Mouse (Mus musculus) stomach, embryonic 14.5 days (tissue): ENCODE data around the gene Myh7b. TPM values are rescaled to one million over a fixed set of nuclear protein-coding genes. Genes with fewer than 3 reads are reported as not detected.

Source experiments
- ATAC-seq: fragments of 200-750 bp; cut with Nextera tagmentation; 2 replicates; pipeline ENCODE4 v1.8.0; 2017; ENCODE audit warnings: low read depth, moderate TSS enrichment; ENCODE audit not compliant: insufficient number of reproducible peaks, insufficient read depth, low FRiP score
- H3K27ac ChIP-seq: fragments of 300-500 bp; sonication (generic); 2 replicates; pipeline ENCODE4 v1.5.1; 2014; ENCODE audit warnings: mild to moderate bottlenecking, low read length, moderate library complexity, mixed read lengths
- H3K27me3 ChIP-seq: fragments of 300-500 bp; sonication (generic); 2 replicates; pipeline ENCODE4 v1.6.1; 2014; ENCODE audit warnings: low read length, control low read depth, mixed read lengths; ENCODE audit not compliant: control insufficient read depth, insufficient read depth
- H3K36me3 ChIP-seq: fragments of 300-500 bp; sonication (generic); 2 replicates; pipeline ENCODE4 v1.6.1; 2014; ENCODE audit warnings: mild to moderate bottlenecking, control low read depth, low read length, moderate library complexity, mixed read lengths; ENCODE audit not compliant: control insufficient read depth, insufficient read depth
- H3K4me1 ChIP-seq: fragments of 300-500 bp; sonication (generic); 2 replicates; pipeline ENCODE4 v1.6.1; 2014; ENCODE audit warnings: low read length, control low read depth, mixed read lengths; ENCODE audit not compliant: control insufficient read depth, insufficient read depth
- H3K4me2 ChIP-seq: fragments of 300-500 bp; sonication (generic); replicated peaks from 2 replicates; pipeline ENCODE4 v1.6.1; 2014; ENCODE audit warnings: low read depth, low read length, control low read depth
- H3K4me3 ChIP-seq: fragments of 300-500 bp; sonication (generic); 2 replicates; pipeline ENCODE4 v1.5.1; 2014; ENCODE audit warnings: low read depth, low read length, control low read depth
- H3K9ac ChIP-seq: fragments of 300-500 bp; sonication (generic); replicated peaks from 2 replicates; pipeline ENCODE4 v1.6.1; 2014; ENCODE audit warnings: low read depth, mild to moderate bottlenecking, control low read depth, low read length, moderate library complexity, mixed read lengths
- H3K9me3 ChIP-seq: fragments of 300-500 bp; sonication (generic); 2 replicates; pipeline ENCODE4 v1.6.1; 2016; ENCODE audit warnings: low read depth, low read length, control low read depth; ENCODE audit not compliant: control insufficient read depth
- WGBS: fragments of 180-500 bp; shearing (Covaris S2); extraction: QIAGEN DNeasy Blood & Tissue Kit; methylation state at CpG from one replicate; pipeline ENCODE4 v1.1.7; 2014; 5-methylcytosine and 5-hydroxymethylcytosine counted together
- polyA plus RNA-seq: library from polyadenylated mRNA; unstranded; fragments of >200 nt; fragmentation: Nextera tagmentation; extraction: Ambion mirVana; gene quantifications from 2 replicates; pipeline ENCODE4 v1.2.1, GENCODE M21; 2014

Myh7b gene
- 0.39 and 0.76 TPM in 2 replicates for polyA plus RNA-seq

DNA sequence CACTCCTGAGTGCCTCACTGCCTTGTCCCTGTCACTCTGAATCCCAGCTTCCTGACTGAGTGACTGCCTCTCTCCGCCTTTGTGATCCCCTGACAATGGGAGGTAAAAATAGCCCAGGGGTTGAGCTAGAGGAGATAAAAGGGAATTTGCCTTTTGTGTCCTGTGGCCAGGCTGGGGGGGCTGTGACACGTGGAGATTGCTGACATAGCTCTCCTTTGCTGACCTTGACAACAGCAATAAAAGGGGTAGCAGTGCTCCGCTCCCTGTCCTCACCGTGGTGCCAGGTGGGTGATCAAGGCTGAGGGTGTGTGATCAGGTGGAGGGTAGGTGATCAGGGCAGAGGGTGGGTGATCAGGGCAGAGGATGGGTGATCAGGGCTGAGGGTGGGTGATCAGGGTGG is at the start of gene Myh7b:
Gene Myh7b (plus strand): TSS at position 235 of the 400 bp plus-strand sequence.
- Histone ChIP-seq H3K4me3 (no peak within 1 kb of the TSS), H3K27ac (no peak within 1 kb of the TSS), H3K9ac (no peak within 1 kb of the TSS), H3K27me3 (no peaks in the 10 kb centered on the region), H3K9me3 (no peaks in the 10 kb centered on the region), H3K4me2 (no peak within 1 kb of the TSS), H3K36me3 (no peaks in the 10 kb centered on the region), H3K4me1 (no peaks in the 10 kb centered on the region)
- WGBS, result 46% methylated on average over 4 of the region's 4 CpGs
- no peak for ATAC-seq

DNA sequence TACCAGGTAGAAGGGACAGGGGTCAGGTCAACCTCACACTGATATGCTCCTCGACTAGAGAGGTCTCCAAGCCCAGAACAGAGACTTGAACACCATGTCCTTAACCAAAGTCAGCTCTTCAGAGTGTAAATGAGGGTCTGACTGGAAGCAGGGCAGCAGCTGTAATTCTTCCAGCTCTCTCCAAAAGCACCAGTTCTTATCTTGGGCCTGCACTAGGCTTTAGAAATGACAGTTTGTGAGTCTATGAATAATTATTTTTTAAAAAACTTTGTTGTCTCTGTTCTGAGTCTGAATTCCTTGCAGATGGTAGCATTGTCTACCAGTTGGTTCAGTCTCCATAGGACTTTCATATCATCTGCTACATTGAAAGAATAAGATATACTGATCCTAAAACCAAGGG is 48.8 kb upstream of the Myh7b start:
- Histone ChIP-seq H3K36me3 (peaks cover 2% of the 10 kb centered on the region; the same call in 1 of the 2 replicates), H3K9ac (no peak overlapping the region), H3K27ac (no peak overlapping the region), H3K27me3 (no peaks in the 10 kb centered on the region), H3K4me2 (no peak overlapping the region), H3K4me3 (no peak overlapping the region), H3K9me3 (no peaks in the 10 kb centered on the region), H3K4me1 (no peaks in the 10 kb centered on the region)
- 48% methylated on average over 1 of the region's 1 CpGs for WGBS
- no peak for ATAC-seq

DNA sequence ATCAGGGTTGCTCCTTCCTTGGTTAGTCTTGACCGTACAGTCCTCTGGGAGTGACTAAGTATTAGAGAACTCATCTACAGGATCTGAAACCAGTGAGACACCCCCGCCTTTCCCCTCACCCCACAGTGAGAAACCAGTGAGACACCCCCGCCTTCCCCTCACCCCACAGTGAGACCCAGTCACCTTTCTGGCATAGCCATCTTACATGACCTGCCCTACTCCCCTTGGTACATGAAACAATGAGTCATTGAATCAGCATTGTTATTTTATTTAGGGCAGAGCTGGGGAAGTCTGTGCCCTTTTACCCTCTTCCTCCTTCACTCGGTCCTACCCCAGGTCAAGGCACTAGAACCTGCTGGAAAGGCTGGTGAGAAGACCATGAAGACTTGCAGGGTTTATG is 48.1 kb upstream of the Myh7b start:
- H3K27me3 ChIP-seq, result no peaks in the 10 kb centered on the region
- H3K36me3 ChIP-seq, result peaks cover 2% of the 10 kb centered on the region; the same call in 1 of the 2 replicates
- no peak for ATAC-seq
- H3K27ac ChIP-seq, result no peak overlapping the region
- no peak overlapping the region for H3K4me3 ChIP-seq
- H3K4me1 ChIP-seq, result no peaks in the 10 kb centered on the region
- WGBS, result 79% methylated on average over 4 of the region's 4 CpGs
- H3K9ac ChIP-seq, result no peak overlapping the region
- H3K4me2 ChIP-seq, result no peak overlapping the region
- no peaks in the 10 kb centered on the region for H3K9me3 ChIP-seq

- H3K9ac ChIP-seq, result no peak overlapping the region
- WGBS, result 90% methylated on average over 5 of the region's 5 CpGs
- H3K27ac ChIP-seq, result no peak overlapping the region
- peaks cover 2% of the 10 kb centered on the region; the same call in 1 of the 2 replicates for H3K36me3 ChIP-seq
- no peaks in the 10 kb centered on the region for H3K9me3 ChIP-seq
- no peak overlapping the region for H3K4me3 ChIP-seq
- ATAC-seq, result no peak
- no peak overlapping the region for H3K4me2 ChIP-seq
- no peaks in the 10 kb centered on the region for H3K27me3 ChIP-seq
- no peaks in the 10 kb centered on the region for H3K4me1 ChIP-seq
These were observed 43.3 kb upstream of the Myh7b start for GRCm38 (mm10) chr2:155567751-155568150.

- Histone ChIP-seq H3K27ac (no peak overlapping the region), H3K4me1 (no peaks in the 10 kb centered on the region), H3K9me3 (no peaks in the 10 kb centered on the region), H3K4me2 (no peak overlapping the region), H3K36me3 (peaks cover 2% of the 10 kb centered on the region; the same call in 1 of the 2 replicates), H3K4me3 (no peak overlapping the region), H3K27me3 (no peaks in the 10 kb centered on the region), H3K9ac (no peak overlapping the region)
- ATAC-seq, result no peak
- 44% methylated on average over 3 of the region's 3 CpGs for WGBS
These were observed 41.7 kb upstream of the Myh7b start for GRCm38 (mm10) chr2:155569223-155569807.

- 85% methylated on average over 9 of the region's 9 CpGs for WGBS
- H3K27ac ChIP-seq, result no peak overlapping the region
- no peaks in the 10 kb centered on the region for H3K36me3 ChIP-seq
- no peaks in the 10 kb centered on the region for H3K27me3 ChIP-seq
- no peak overlapping the region for H3K4me3 ChIP-seq
- H3K4me1 ChIP-seq, result no peaks in the 10 kb centered on the region
- H3K9me3 ChIP-seq, result no peaks in the 10 kb centered on the region
- no peak overlapping the region for H3K9ac ChIP-seq
- ATAC-seq, result no peak
- no peak overlapping the region for H3K4me2 ChIP-seq
These were observed 38.0 kb upstream of the Myh7b start for GRCm38 (mm10) chr2:155573001-155573400.

DNA sequence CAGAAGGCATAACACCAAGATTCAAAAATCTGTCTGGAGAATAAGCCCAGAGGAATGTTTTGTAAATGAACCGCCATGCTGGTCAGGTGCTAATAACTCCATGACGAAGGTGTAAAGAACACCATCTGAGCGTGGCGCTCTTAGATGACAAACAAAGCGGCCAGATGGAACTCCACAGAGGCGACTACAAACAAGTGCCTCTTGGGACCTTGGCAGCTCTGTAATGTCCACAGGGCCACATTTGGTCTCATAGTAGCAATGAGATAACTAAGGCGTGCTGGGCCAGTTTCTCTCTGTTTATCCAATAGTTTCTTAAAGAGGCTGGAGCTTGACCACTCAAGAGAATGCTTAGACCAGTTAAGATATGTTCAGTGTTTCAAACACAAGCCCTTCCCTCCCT is 37.0 kb upstream of the Myh7b start:
- no peaks in the 10 kb centered on the region for H3K36me3 ChIP-seq
- H3K4me3 ChIP-seq, result no peak overlapping the region
- no peak overlapping the region for H3K4me2 ChIP-seq
- no peaks in the 10 kb centered on the region for H3K4me1 ChIP-seq
- H3K9me3 ChIP-seq, result no peaks in the 10 kb centered on the region
- H3K27me3 ChIP-seq, result no peaks in the 10 kb centered on the region
- no peak overlapping the region for H3K27ac ChIP-seq
- ATAC-seq, result no peak
- WGBS, result 90% methylated on average over 7 of the region's 7 CpGs
- no peak overlapping the region for H3K9ac ChIP-seq

DNA sequence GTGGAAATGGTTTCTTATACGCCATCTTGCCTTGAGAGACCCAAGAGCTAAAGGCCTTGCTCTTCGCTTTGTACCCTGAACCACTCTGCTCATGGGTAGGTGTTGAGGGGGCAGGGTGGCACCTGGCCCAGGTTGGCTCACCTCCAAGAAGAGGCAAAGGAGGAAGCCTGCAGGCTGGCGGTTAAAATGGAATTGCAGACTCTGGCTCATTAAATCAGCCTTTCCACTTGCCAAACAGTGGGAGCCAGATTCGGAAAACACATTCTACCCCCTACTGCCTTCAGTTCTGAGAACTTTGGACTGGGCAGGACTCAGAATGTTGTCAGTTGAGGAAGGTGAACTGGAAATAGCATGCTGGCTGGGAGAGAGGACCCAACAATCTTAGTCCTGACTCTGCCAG is 36.3 kb upstream of the Myh7b start:
- Histone ChIP-seq H3K27ac (no peak overlapping the region), H3K4me3 (no peak overlapping the region), H3K27me3 (no peaks in the 10 kb centered on the region), H3K4me1 (no peaks in the 10 kb centered on the region), H3K4me2 (no peak overlapping the region), H3K36me3 (no peaks in the 10 kb centered on the region), H3K9ac (no peak overlapping the region), H3K9me3 (no peaks in the 10 kb centered on the region)
- no peak for ATAC-seq
- 92% methylated on average over 4 of the region's 4 CpGs for WGBS

GRCm38 (mm10) chr2:155576656-155577055 is 34.4 kb upstream of the Myh7b start:
- H3K4me1 ChIP-seq, result no peaks in the 10 kb centered on the region
- no peaks in the 10 kb centered on the region for H3K27me3 ChIP-seq
- no peak overlapping the region for H3K4me3 ChIP-seq
- 80% methylated on average over 9 of the region's 9 CpGs for WGBS
- H3K36me3 ChIP-seq, result no peaks in the 10 kb centered on the region
- no peak overlapping the region for H3K9ac ChIP-seq
- no peak for ATAC-seq
- H3K4me2 ChIP-seq, result no peak overlapping the region
- no peaks in the 10 kb centered on the region for H3K9me3 ChIP-seq
- H3K27ac ChIP-seq, result no peak overlapping the region
